Mouse (Mus musculus) neural tube, embryonic 13.5 days (tissue): ENCODE measurements at regions not wholly inside any gene's neighbourhood (a gene's known extent, or its start where the extent isn't known, plus 50 kb on each side); places are given as distances from the start of the nearest gene placed in this dataset.

Experiments used
- ATAC-seq: fragments of 200-750 bp; cut with Nextera tagmentation; 2 replicates; pipeline ENCODE4 v1.8.0; 2017; ENCODE audit warnings: low read depth, mild to moderate bottlenecking, moderate TSS enrichment, moderate library complexity
- H3K27ac ChIP-seq: fragments of 300-500 bp; sonication (generic); replicated peaks from 2 replicates; pipeline ENCODE4 v1.5.1; 2015; ENCODE audit warnings: moderate library complexity, mild to moderate bottlenecking, inconsistent platforms
- H3K27me3 ChIP-seq: fragments of 300-500 bp; sonication (generic); 2 replicates; pipeline ENCODE4 v1.6.1; 2015; ENCODE audit warnings: mild to moderate bottlenecking, inconsistent platforms
- H3K36me3 ChIP-seq: fragments of 300-500 bp; sonication (generic); 2 replicates; pipeline ENCODE4 v1.6.1; 2015; ENCODE audit warnings: mild to moderate bottlenecking, inconsistent platforms
- H3K4me1 ChIP-seq: fragments of 300-500 bp; sonication (generic); replicated peaks from 2 replicates; pipeline ENCODE4 v1.6.1; 2015; ENCODE audit warnings: inconsistent platforms
- H3K4me2 ChIP-seq: fragments of 300-500 bp; sonication (generic); 2 replicates; pipeline ENCODE4 v1.6.1; 2015; ENCODE audit warnings: inconsistent platforms, mild to moderate bottlenecking, moderate library complexity
- H3K4me3 ChIP-seq: fragments of 300-500 bp; sonication (generic); 2 replicates; pipeline ENCODE4 v1.5.1; 2015; ENCODE audit warnings: mild to moderate bottlenecking, inconsistent platforms
- H3K9ac ChIP-seq: fragments of 300-500 bp; sonication (generic); 2 replicates; pipeline ENCODE4 v1.6.1; 2015; ENCODE audit warnings: moderate library complexity, mild to moderate bottlenecking, inconsistent platforms
- H3K9me3 ChIP-seq: fragments of 300-500 bp; sonication (generic); 2 replicates; pipeline ENCODE4 v1.6.1; 2016; ENCODE audit warnings: inconsistent platforms
- WGBS: fragments of 180-500 bp; shearing (Covaris S2); methylation state at CpG from one replicate; pipeline ENCODE4 v1.1.7; 2015; 5-methylcytosine and 5-hydroxymethylcytosine counted together

- Histone ChIP-seq H3K27me3 (no peaks in the 10 kb centered on the region), H3K27ac (no peak overlapping the region), H3K4me3 (no peak overlapping the region), H3K4me1 (peaks cover 23% of the 10 kb centered on the region), H3K9me3 (no peaks in the 10 kb centered on the region), H3K36me3 (no peaks in the 10 kb centered on the region), H3K4me2 (no peak overlapping the region), H3K9ac (no peak overlapping the region)
- WGBS: 79% methylated on average over 15 of the region's 15 CpGs
- ATAC-seq: no peak
Measured at GRCm38 (mm10) chr4:33582986-33583720, 273.0 kb downstream of the Rngtt start.

GRCm38 (mm10) chr4:33583979-33584907, 274.1 kb downstream of the Rngtt start:
- H3K9me3 ChIP-seq: no peaks in the 10 kb centered on the region
- no peaks in the 10 kb centered on the region for H3K27me3 ChIP-seq
- no peaks in the 10 kb centered on the region for H3K36me3 ChIP-seq
- ATAC-seq: no peak
- no peak overlapping the region for H3K27ac ChIP-seq
- no peak overlapping the region for H3K4me3 ChIP-seq
- H3K9ac ChIP-seq: no peak overlapping the region
- WGBS: 93% methylated on average over 22 of the region's 22 CpGs
- H3K4me2 ChIP-seq: no peak overlapping the region
- peaks cover 28% of the 10 kb centered on the region for H3K4me1 ChIP-seq

GRCm38 (mm10) chr4:33585821-33586220, 275.7 kb downstream of the Rngtt start:
- WGBS: 84% methylated on average over 6 of the region's 6 CpGs

GRCm38 (mm10) chr4:33586290-33586614, 276.1 kb downstream of the Rngtt start:
- H3K9me3 ChIP-seq: no peaks in the 10 kb centered on the region
- peak overlapping the region; percentile 53 for H3K4me2 ChIP-seq
- no peak overlapping the region for H3K4me3 ChIP-seq
- H3K27me3 ChIP-seq: no peaks in the 10 kb centered on the region
- H3K36me3 ChIP-seq: no peaks in the 10 kb centered on the region
- ATAC-seq: no peak
- H3K9ac ChIP-seq: peak overlapping the region; percentile 55
- 24% methylated on average over 4 of the region's 4 CpGs for WGBS
- H3K4me1 ChIP-seq: peaks cover 31% of the 10 kb centered on the region
- H3K27ac ChIP-seq: peak overlapping the region; percentile 84

More at GRCm38 (mm10) chr4:33585821-33586220, 275.7 kb downstream of the Rngtt start:
- Histone ChIP-seq H3K9ac (no peak overlapping the region), H3K27ac (peak overlapping the region; percentile 84), H3K27me3 (no peaks in the 10 kb centered on the region), H3K36me3 (no peaks in the 10 kb centered on the region), H3K4me2 (no peak overlapping the region), H3K4me3 (no peak overlapping the region), H3K4me1 (peaks cover 33% of the 10 kb centered on the region), H3K9me3 (no peaks in the 10 kb centered on the region)
- no peak for ATAC-seq

- peaks cover 1% of the 10 kb centered on the region for H3K9me3 ChIP-seq
- WGBS: 8% methylated on average over 15 of the region's 15 CpGs
- H3K27me3 ChIP-seq: no peaks in the 10 kb centered on the region
- H3K4me2 ChIP-seq: peak overlapping the region; percentile 53
- peaks cover 29% of the 10 kb centered on the region for H3K4me1 ChIP-seq
- H3K27ac ChIP-seq: peak overlapping the region; percentile 84
- ATAC-seq: peak; percentile 86
- no peaks in the 10 kb centered on the region for H3K36me3 ChIP-seq
- H3K9ac ChIP-seq: peak overlapping the region; percentile 55
- peak overlapping the region; percentile 29 for H3K4me3 ChIP-seq
Measured at GRCm38 (mm10) chr4:33586615-33587451, 276.7 kb downstream of the Rngtt start.

GRCm38 (mm10) chr4:33587666-33588065, 277.6 kb downstream of the Rngtt start:
- Histone ChIP-seq H3K4me1 (peaks cover 29% of the 10 kb centered on the region), H3K9me3 (peaks cover 9% of the 10 kb centered on the region), H3K4me3 (no peak overlapping the region), H3K27ac (no peak overlapping the region), H3K27me3 (no peaks in the 10 kb centered on the region), H3K4me2 (no peak overlapping the region; the same call in 1 of the 2 replicates), H3K36me3 (no peaks in the 10 kb centered on the region), H3K9ac (no peak overlapping the region)
- WGBS: 76% methylated on average over 11 of the region's 11 CpGs
- no peak for ATAC-seq

- 87% methylated on average over 5 of the region's 5 CpGs for WGBS
- Histone ChIP-seq H3K36me3 (no peaks in the 10 kb centered on the region), H3K4me2 (no peak overlapping the region), H3K4me3 (no peak overlapping the region), H3K27ac (no peak overlapping the region), H3K9me3 (peaks cover 9% of the 10 kb centered on the region), H3K9ac (no peak overlapping the region), H3K27me3 (no peaks in the 10 kb centered on the region), H3K4me1 (peaks cover 29% of the 10 kb centered on the region)
- ATAC-seq: no peak
Measured at GRCm38 (mm10) chr4:33588127-33588526, 278.0 kb downstream of the Rngtt start.

GRCm38 (mm10) chr4:33589207-33589606, 279.1 kb downstream of the Rngtt start:
- Histone ChIP-seq H3K36me3 (no peaks in the 10 kb centered on the region), H3K27ac (no peak overlapping the region), H3K27me3 (no peaks in the 10 kb centered on the region), H3K4me1 (peaks cover 29% of the 10 kb centered on the region), H3K9me3 (peaks cover 9% of the 10 kb centered on the region), H3K4me2 (peak overlapping the region; percentile 25), H3K9ac (0 out of 2 replicates have a peak overlapping the region, but pooled peaks have one; percentile 38), H3K4me3 (no peak overlapping the region)
- ATAC-seq: 0 out of 2 replicates have a peak, but pooled peaks have one; percentile 40
- 4% methylated on average over 8 of the region's 8 CpGs for WGBS

- no peak overlapping the region for H3K4me2 ChIP-seq
- no peaks in the 10 kb centered on the region for H3K36me3 ChIP-seq
- 42% methylated on average over 11 of the region's 11 CpGs for WGBS
- H3K4me1 ChIP-seq: peaks cover 8% of the 10 kb centered on the region; the same call in 1 of the 2 replicates
- peaks cover 9% of the 10 kb centered on the region for H3K9me3 ChIP-seq
- no peak overlapping the region for H3K4me3 ChIP-seq
- no peak overlapping the region for H3K9ac ChIP-seq
- H3K27ac ChIP-seq: no peak overlapping the region
- H3K27me3 ChIP-seq: no peaks in the 10 kb centered on the region
- no peak for ATAC-seq
Measured at GRCm38 (mm10) chr4:33594997-33595657, 285.0 kb downstream of the Rngtt start.

GRCm38 (mm10) chr4:33595763-33596162, 285.7 kb downstream of the Rngtt start:
- WGBS: 76% methylated on average over 9 of the region's 9 CpGs
- no peak for ATAC-seq

GRCm38 (mm10) chr4:33599966-33600365, 289.9 kb downstream of the Rngtt start:
- H3K27ac ChIP-seq: no peak overlapping the region
- no peak overlapping the region for H3K4me3 ChIP-seq
- peaks cover 8% of the 10 kb centered on the region; the same call in 1 of the 2 replicates for H3K4me1 ChIP-seq
- no peaks in the 10 kb centered on the region for H3K9me3 ChIP-seq
- no peak for ATAC-seq
- H3K36me3 ChIP-seq: no peaks in the 10 kb centered on the region
- no peaks in the 10 kb centered on the region for H3K27me3 ChIP-seq
- no peak overlapping the region for H3K9ac ChIP-seq
- no peak overlapping the region for H3K4me2 ChIP-seq
- 71% methylated on average over 1 of the region's 1 CpGs for WGBS

More at GRCm38 (mm10) chr4:33595763-33596162, 285.7 kb downstream of the Rngtt start:
- no peak overlapping the region for H3K4me3 ChIP-seq
- no peaks in the 10 kb centered on the region for H3K36me3 ChIP-seq
- H3K4me2 ChIP-seq: no peak overlapping the region
- H3K9me3 ChIP-seq: peaks cover 9% of the 10 kb centered on the region
- no peaks in the 10 kb centered on the region for H3K27me3 ChIP-seq
- H3K4me1 ChIP-seq: peaks cover 8% of the 10 kb centered on the region; the same call in 1 of the 2 replicates
- H3K27ac ChIP-seq: no peak overlapping the region
- H3K9ac ChIP-seq: no peak overlapping the region
